Mouse (Mus musculus) gastrocnemius, postnatal 4 days (tissue): Measurements from ENCODE around the gene Haao. TPM values are rescaled to one million over a fixed set of nuclear protein-coding genes. Genes with fewer than 3 reads are reported as not detected.

Source experiments
- DNase-seq, 2 experiments: peaks; one replicate each; pipeline ENCODE4 v3.0.0; 2021 to 2022; ENCODE audit warnings: low spot score in 2 of 2, mixed read lengths in 2 of 2
- long read RNA-seq, 2 experiments: library from polyadenylated mRNA; stranded (forward); transcript quantifications; one replicate each; pipeline ENCODE4 v2.0.0; 2021
- total RNA-seq, 2 experiments: library from RNA; stranded (reverse); gene quantifications; 2 replicates each; pipeline ENCODE4 v1.2.3; 2021

Haao gene
- total RNA-seq = under 1 TPM in 1 of 2 experiments, not detected in 1; 0.54 TPM
- long read RNA-seq, experiment 1 = 0 reads
- long read RNA-seq, experiment 2 = 0 reads

- no peak for DNase-seq
Observed at GRCm38 (mm10) chr17:83847815-83848214, at the start of gene Haao. Gene Haao, minus strand, starts transcription at chr17:83847963.

- DNase-seq = peak in 1 of 2 experiments; percentile 43
Observed at GRCm38 (mm10) chr17:83897361-83897799, 49.6 kb upstream of the Haao start.

- DNase-seq = peak in 1 of 2 experiments; percentile 65
Observed at GRCm38 (mm10) chr17:83896723-83897122, 49.0 kb upstream of the Haao start.

GRCm38 (mm10) chr17:83895321-83895770, 47.6 kb upstream of the Haao start:
- no peak for DNase-seq

- DNase-seq = no peak
Observed at GRCm38 (mm10) chr17:83893134-83893533, 45.4 kb upstream of the Haao start.

- DNase-seq = no peak
Observed at GRCm38 (mm10) chr17:83891864-83892263, 44.1 kb upstream of the Haao start.

GRCm38 (mm10) chr17:83890373-83890696, 42.6 kb upstream of the Haao start:
- no peak for DNase-seq

GRCm38 (mm10) chr17:83889691-83890372, 42.1 kb upstream of the Haao start:
- no peak for DNase-seq

- DNase-seq = no peak
Observed at GRCm38 (mm10) chr17:83889329-83889690, 41.5 kb upstream of the Haao start.

GRCm38 (mm10) chr17:83887241-83887640, 39.5 kb upstream of the Haao start:
- DNase-seq = no peak

GRCm38 (mm10) chr17:83886395-83886794, 38.6 kb upstream of the Haao start:
- no peak for DNase-seq

- no peak for DNase-seq
Observed at GRCm38 (mm10) chr17:83885750-83886149, 38.0 kb upstream of the Haao start.

GRCm38 (mm10) chr17:83885021-83885582, 37.3 kb upstream of the Haao start:
- DNase-seq = no peak

GRCm38 (mm10) chr17:83882788-83883187, 35.0 kb upstream of the Haao start:
- no peak for DNase-seq

- DNase-seq = no peak
Observed at GRCm38 (mm10) chr17:83881071-83881470, 33.3 kb upstream of the Haao start.

- no peak for DNase-seq
Observed at GRCm38 (mm10) chr17:83880174-83880710, 32.5 kb upstream of the Haao start.

GRCm38 (mm10) chr17:83879631-83880030, 31.9 kb upstream of the Haao start:
- DNase-seq = no peak

GRCm38 (mm10) chr17:83874610-83875009, 26.8 kb upstream of the Haao start:
- DNase-seq = no peak

GRCm38 (mm10) chr17:83873363-83874141, 25.8 kb upstream of the Haao start:
- peak; percentile 48 to 79 for DNase-seq

- peak; percentile 63 to 83 for DNase-seq
Observed at GRCm38 (mm10) chr17:83872806-83873348, 25.1 kb upstream of the Haao start.

- no peak for DNase-seq
Observed at GRCm38 (mm10) chr17:83871354-83871753, 23.6 kb upstream of the Haao start.

GRCm38 (mm10) chr17:83870385-83870784, 22.6 kb upstream of the Haao start:
- no peak for DNase-seq
